Mouse (Mus musculus) left cerebral cortex, adult 2 months (tissue): ENCODE measurements at regions not wholly inside any gene's neighbourhood (a gene's known extent, or its start where the extent isn't known, plus 50 kb on each side); places are given as distances from the start of the nearest gene placed in this dataset.

ENCODE experiments used
- DNase-seq, 2 experiments: peaks; one replicate each; pipeline ENCODE4 v3.0.0; 2021 to 2022; ENCODE audit warnings: low spot score in 2 of 2, mixed read lengths in 1 of 2; ENCODE audit errors: extremely low spot score in 1 of 2
- H3K27ac ChIP-seq: fragments of 200-600 bp; 2 replicates; pipeline ENCODE4 v1.8.1; 2022
- H3K4me3 ChIP-seq: fragments of 200-600 bp; 2 replicates; pipeline ENCODE4 v1.8.1; 2022
- CTCF ChIP-seq: fragments of 200-600 bp; IDR thresholded peaks from 2 replicates; pipeline ENCODE4 v1.8.1; 2022; ENCODE audit warnings: antibody characterized with exemption, mild to moderate bottlenecking, moderate library complexity
- intact Hi-C: fragments of 180-260 bp; cut with DNase I; formaldehyde crosslinking; loops from one replicate; pipeline ENCODE4 v1.15.1; 2025

GRCm38 (mm10) chr8:35300359-35300758, 465.2 kb upstream of the Gm19410 start:
- no peak overlapping the region for H3K27ac ChIP-seq
- no peak for DNase-seq
- H3K4me3 ChIP-seq: no peak overlapping the region
- TF ChIP-seq CTCF: no peak
- intact Hi-C loops: no loop called here

DNA sequence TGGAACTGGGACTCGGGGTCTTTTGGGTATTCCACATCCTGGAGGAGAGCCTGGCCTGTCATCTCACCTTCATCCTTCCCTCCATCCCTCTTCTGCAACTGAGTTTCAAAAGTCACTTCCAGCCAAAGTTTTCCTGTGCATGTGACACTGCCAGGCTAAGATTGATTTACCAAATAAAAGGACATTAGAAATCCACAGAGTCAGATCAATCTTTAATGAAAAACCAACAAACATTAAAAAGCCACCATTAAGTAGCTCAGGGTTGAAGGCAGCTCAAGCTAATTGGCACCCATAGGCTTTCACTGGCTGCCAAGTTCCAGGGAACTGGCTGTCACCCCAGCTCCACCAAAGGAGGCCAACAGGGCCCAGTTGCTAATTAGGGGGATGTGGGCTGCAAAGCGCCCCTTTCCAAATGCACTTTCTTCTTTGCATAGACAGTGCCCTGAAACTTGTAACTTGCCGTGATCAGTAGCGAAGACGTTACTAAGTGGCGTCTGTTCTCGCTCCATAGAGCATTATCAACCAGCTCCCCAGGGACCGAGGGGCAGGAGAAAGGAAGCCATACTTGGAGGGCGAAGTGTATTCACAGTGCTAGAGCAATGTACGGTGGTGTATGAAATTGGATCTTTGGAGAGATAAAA, 464.6 kb upstream of the Gm19410 start:
- Histone ChIP-seq H3K27ac (no peak overlapping the region), H3K4me3 (no peak overlapping the region)
- peak in 1 of 2 experiments; percentile 31 for DNase-seq
- no peak for TF ChIP-seq CTCF
- intact Hi-C loops: no loop called here

GRCm38 (mm10) chr8:35302856-35303255, 462.7 kb upstream of the Gm19410 start:
- H3K27ac ChIP-seq: no peak overlapping the region
- no peak for DNase-seq
- intact Hi-C loops: no loop called here
- no peak for TF ChIP-seq CTCF
- H3K4me3 ChIP-seq: no peak overlapping the region

- no peak overlapping the region for H3K27ac ChIP-seq
- TF ChIP-seq CTCF: no peak
- no peak for DNase-seq
- H3K4me3 ChIP-seq: no peak overlapping the region
- intact Hi-C loops: no loop called here
Observed at GRCm38 (mm10) chr8:35321270-35321865, 444.2 kb upstream of the Gm19410 start.

DNA sequence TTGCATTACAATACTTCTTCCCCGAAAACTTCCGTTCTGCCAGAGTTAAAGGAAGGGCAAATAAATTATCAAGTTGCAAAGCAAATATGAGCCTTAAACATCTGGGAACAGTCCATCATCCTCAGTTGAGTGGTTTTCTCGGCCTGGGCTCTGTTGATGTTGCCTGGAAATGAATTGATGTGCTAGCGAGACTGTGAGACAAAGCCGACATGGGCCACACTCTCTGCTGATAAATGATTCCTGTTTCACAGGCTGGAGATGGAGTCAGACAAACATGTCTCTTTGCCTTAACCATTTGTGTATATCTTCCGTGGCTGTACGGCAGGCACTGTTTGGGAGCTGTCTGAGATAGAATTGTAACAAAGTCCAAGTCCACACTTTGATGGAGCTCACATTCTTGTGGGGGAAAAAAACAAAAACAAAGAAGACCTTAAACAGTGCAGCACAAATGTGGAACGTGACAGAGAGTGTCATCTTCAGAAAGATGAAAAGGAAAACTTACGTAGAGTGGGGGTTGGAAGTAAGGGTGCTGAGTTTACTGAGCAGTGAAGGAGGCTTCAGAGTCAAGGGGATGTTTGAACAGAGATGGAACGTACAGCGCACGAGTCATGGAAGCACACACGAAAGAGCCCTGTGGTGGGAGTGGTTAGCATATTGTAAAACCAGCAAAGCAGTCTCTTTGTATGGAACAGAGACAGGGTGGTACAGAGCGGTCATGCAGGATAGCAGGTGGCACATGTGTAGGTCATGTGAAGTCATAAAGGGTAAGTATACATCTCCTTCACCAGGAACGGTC, 442.2 kb upstream of the Gm19410 start:
- intact Hi-C loops: no loop called here
- TF ChIP-seq CTCF: no peak
- no peak for DNase-seq
- Histone ChIP-seq H3K4me3 (no peak overlapping the region), H3K27ac (no peak overlapping the region)
